Mouse (Mus musculus) embryo, embryonic 11 days (tissue): Measurements from ENCODE around the gene Mphosph6.

Experiments
- DNase-seq: peaks from one replicate; pipeline ENCODE4 v3.0.0-alpha.2; 2015

The Mphosph6 gene

DNA sequence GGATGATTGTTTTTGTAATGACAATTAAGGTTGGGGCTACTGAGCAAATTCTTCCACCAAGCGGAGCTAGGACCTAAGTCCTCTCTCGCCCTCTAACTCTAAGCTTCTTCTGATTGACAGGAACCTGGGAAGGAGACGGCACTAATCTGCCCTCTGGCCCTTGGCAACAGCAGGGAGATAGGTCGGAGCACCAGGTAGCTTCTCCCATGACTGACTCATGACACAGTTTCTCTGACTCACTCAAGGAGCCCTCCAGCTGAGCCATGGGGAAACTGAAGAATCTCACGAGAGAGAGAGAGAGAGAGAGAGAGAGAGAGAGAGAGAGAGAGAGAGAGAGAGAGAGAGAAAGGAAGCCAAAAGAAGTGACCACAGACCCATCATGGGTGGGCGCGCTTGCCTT lies 32.8 kb downstream of the Mphosph6 start:
- DNase-seq: no peak

DNA sequence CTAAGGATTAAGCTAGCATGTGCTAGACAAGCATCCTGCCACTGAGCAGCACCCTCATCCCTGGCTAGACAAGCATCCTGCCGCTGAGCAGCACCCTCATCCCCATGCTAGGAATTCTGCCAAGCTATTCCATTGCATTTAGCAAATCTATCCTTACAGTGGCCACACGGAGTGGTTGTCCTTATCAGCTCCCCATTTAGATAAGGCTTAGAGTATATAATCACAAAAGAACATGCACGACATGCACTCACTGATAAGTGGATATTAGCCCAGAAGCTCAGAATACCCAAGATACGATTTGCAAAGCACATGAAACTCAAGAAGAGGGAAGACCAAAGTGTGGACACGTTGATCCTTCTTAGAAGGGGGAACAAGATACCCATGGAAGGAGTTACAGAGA lies 35.8 kb downstream of the Mphosph6 start:
- DNase-seq: no peak

DNA sequence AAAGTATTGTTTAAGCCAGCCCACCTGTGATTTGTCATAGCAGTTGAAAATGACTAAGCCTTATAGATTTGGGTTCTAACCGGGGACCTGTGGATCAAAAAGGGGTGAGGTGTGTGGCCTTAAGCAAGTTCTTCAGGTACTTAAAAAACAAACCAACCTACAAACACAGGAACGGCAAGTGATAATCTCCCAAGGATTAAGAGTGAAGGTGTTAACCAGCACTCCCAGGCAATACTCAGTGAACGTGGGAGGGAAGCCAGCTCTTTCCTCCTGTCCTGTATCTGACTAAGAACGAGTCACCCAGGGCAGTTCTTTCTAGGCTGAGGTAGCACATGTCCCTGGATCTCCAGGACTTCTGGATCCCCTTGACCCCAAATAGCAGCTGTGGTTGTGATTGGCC lies 37.1 kb downstream of the Mphosph6 start:
- DNase-seq: no peak

DNA sequence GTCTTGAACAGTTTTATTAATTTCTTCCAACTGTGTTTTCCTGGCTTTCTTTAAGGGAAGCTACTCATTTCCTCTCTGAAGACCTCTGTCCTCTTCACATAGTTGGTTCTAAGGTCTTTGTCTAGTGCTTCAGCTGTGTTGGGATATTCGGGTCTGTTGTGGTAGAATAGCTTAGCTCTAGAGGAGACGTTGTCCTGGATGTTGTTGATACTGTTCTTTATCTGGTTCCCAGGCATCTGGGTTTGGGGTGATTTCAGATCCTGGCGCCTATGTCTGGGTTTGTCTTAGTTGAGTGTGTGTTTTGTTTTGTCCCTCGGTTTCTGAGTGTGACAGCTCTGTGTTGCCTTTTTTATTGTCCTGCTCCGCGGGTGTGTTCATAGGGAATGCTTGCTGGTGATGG lies 39.0 kb downstream of the Mphosph6 start:
- DNase-seq: no peak

DNA sequence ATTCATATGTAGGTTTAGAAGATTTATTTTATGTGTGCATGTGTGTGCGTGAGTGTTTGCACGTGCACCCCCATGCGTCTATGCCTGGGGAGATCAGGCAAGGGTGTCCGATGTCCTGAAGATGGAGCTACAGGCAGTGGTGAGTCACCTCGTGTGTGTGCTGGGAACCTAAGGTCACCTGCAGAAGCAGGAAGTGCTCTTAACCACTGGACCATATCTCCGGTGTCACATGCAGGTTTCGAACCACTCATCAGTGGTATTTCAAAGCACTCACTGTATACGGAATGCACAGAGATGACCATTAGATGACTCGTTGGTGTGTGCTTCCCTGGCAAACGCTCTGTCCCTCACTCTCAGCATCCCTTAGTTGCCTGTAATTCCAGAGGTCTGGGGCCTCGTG lies 43.8 kb downstream of the Mphosph6 start:
- DNase-seq: no peak

DNA sequence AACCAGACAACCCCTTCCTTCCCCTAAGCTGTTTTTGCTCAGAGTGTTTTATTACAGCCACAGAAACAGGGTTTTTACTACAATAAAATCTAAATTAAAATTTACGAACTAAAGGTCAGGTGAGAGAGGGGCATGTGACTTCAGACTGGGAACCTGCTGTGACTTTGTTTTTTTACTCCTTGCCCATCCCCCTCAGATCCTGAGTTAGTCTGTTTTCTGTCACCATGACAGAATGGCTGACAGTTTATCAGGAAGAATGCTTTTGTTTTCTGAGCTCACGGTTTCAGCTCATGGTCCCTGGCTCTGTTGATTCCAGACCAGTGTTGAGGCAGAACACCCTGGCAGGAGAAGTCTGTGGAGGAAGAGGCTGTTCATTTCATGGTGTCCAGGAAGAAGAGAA lies 52.3 kb downstream of the Mphosph6 start:
- DNase-seq: no peak

DNA sequence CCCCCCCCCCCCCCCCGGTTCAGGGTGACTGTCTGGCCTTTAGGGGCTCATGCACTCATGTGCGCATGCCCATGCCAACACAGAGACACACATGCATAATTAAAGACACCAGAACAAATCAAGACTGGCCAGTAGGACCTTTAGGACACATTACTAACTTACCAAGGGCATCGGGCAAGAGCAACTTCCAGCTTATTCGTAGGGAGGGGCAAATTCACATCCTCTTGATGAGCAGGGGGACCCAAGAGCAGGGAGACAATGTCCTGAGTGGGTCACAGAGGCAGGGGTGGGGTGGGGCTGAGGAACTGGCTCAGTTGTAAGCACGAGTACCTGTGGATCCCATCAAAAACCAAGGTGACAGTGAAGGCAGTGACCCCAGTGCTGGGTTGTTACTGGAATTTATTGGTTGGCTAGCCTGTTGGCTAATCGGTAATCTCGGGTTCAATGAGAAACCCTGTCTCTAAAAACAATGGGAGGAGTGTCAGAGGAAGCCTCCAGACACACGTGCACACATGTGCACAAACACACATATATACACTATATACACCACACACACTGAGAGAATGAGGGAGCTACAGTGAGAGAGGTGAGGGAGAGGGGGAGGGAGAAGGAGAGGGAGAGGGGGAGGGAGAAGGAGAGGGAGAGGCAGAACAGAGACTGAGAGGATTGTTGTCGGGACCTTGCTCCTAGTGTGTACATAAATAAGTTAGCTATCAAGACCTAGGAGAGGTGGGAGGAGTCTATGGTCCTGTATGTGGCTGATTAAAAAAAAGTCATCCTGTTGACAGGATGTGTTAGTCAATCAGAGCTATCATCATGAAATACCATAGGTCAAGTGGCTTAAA lies 53.6 kb downstream of the Mphosph6 start:
- DNase-seq: no peak

DNA sequence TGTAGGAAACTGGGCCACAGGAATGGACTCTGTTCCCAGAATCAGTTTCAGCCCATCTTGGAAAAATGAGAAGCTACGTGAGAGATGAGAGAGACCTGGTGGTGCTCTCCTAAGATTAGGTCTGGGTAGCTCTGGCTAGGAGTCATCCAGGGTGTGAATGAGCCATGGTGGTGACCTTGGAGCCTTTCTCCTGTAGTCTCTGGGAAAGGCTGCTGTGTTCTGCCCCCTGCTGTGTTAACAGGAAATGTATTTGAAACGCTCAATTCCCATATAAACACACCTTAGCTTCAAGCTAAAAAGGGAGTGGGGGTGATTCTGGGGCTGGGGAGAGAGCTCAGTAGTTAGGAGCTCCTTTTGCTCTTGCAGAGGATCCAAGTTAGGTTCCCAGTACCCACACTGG lies 54.3 kb downstream of the Mphosph6 start:
- peak; percentile 18 for DNase-seq

DNA sequence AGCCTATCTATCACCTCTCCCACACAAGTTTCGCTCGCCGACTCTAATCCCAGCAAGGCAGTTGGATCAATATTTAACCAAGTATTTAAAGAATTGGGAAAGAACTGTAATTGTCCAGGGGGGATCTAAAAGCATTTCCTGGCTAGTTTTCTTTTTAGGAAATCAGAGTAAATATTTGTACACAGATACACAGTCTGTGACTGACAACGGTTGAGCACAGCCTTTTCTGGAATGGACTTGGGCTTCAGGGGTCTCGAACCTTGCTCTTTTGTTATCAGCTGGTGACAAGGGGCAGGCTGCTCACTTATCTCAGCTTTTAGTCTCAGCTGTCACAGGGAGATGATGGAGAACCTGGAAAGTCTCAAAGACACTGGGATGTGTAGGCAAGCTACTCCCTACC lies 55.1 kb downstream of the Mphosph6 start:
- DNase-seq: no peak

DNA sequence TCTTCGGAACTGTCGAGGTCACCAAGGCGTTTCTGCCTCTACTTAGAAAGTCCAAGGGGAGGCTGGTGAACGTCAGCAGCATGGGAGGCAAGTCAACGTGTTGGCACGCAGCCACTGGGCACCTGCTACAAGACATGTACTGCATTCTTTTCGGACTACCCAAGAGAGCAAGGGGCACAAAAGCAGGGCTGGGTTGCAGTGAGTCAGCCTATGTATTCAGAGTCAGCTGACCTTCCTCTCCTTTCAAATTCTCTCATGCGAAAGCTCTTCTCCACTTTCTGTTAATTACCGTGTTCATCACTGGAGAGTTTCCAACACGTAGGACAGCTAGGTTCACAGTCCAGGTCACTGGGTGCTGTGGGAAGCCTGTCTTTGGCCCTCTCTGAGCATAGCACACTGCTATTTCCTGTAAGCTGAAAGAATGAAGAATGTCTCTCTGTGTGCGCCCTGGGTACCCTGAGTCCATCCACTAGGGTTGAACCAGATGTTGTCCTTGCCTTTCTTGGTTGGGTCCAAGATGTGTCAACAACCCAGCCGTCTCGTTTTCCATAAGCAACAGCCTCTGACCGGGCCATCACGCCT lies 59.2 kb downstream of the Mphosph6 start:
- DNase-seq: no peak
